Mouse (Mus musculus): ENCODE results near the gene Ctsw.

DNA sequence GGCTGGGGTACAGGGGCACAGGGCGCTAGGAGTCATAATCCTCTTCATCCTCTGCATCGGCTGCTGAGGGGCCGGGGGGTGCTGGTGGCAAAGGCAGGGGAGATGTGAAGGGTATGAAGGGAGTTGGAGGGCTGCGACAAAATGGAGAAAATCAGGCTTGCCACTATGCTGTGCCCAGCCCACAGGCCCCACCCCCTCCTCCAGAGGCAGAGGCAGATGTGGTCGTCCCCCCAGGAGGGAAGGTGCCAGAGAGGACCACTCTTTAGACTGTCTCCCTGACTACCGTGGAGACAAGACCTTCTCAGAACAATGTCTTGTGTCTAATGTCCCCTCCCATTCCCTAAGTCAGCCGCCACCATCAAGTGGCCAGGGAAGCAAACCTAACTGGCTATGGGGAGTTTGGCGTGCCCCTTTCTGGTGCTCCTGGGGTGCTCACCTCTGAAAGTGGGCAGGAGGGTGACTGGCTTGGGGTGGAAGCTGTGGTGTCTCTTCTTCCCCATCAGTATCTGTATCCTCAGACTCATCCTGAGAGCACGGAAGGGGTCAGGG, 45.3 kb downstream of the Ctsw start:
- TF ChIP-seq EP300 (IDR thresholded peaks at IDR 0.05; ENCODE audit: insufficient read depth, low read depth, low read length) (no peak), CTCF (IDR thresholded peaks at IDR 0.05; ENCODE audit: low read depth, low read length) (no peak)

Measured in ES-Bruce4 (cell line).